Mouse (Mus musculus): ENCODE data around the gene Dock2. TPM values are rescaled to one million over a fixed set of nuclear protein-coding genes. Genes with fewer than 3 reads are reported as not detected.
A peak's percentile ranks its signal among the peaks of the same experiment; 100 is the strongest.

Dock2 gene
- polyA plus RNA-seq, 1 experiment from 2014 or later: 0.52 TPM

DNA sequence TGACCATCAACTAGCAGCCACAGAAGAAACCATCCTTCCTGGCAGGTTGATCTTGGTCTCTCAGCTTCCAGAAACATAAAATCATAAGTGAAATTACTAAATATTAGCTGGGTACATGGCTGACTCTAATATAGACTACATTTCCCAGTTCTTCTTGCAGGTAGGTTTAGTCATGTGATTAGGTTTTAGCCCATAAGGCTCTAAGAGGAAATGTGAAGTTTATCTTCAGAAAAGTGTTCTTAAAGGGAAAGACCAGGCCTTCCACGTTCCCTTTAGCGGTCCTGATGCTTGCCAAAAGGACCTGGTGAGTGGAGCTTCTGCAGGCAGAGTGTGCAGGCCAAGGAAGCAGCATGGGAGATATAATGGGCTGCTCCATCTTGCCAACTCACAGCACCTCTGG lies 2.9 kb downstream of the Dock2 start:
- Histone ChIP-seq H3K9me3 (no peaks in the 10 kb centered on the region), H3K4me1 (replicated peaks) (0 out of 2 replicates have a peak, but pooled peaks cover 7% of the 10 kb centered on the region), H3K27ac (no peak overlapping the region), H3K27me3 (ENCODE audit: insufficient read depth, poor library complexity, severe bottlenecking) (no peaks in the 10 kb centered on the region), H3K4me3 (no peak overlapping the region), H3K36me3 (no peaks in the 10 kb centered on the region)
- 80% methylated on average over 2 of the region's 2 CpGs for WGBS
- no peak for DNase-seq (ENCODE audit: low spot score)

DNA sequence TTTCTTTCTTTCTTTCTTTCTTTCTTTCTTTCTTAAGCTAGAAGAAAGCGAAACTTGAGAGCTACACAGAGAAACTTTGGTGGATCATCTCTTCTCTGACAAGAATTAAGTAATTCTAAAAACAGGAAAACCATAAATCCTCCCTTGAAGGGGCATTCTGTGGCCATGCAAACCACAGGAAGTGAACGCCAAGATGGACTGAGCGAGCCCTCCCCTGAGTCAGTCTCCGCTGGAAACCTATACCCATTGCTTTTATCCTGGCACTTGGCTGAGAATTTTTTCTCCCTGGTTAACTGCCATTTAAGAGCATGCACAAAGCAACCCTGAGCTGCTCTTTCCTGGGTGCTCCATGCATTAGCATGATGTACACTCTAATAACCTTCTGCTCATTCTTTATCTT lies 3.7 kb downstream of the Dock2 start:
- no peak overlapping the region for H3K27ac ChIP-seq
- no peaks in the 10 kb centered on the region for H3K9me3 ChIP-seq
- no peaks in the 10 kb centered on the region for H3K27me3 ChIP-seq (ENCODE audit: insufficient read depth, poor library complexity, severe bottlenecking)
- 87% methylated on average over 4 of the region's 4 CpGs for WGBS
- no peak overlapping the region for H3K4me3 ChIP-seq
- no peaks in the 10 kb centered on the region for H3K36me3 ChIP-seq
- DNase-seq (ENCODE audit: low spot score): no peak
- H3K4me1 ChIP-seq (replicated peaks): 0 out of 2 replicates have a peak, but pooled peaks cover 7% of the 10 kb centered on the region

DNA sequence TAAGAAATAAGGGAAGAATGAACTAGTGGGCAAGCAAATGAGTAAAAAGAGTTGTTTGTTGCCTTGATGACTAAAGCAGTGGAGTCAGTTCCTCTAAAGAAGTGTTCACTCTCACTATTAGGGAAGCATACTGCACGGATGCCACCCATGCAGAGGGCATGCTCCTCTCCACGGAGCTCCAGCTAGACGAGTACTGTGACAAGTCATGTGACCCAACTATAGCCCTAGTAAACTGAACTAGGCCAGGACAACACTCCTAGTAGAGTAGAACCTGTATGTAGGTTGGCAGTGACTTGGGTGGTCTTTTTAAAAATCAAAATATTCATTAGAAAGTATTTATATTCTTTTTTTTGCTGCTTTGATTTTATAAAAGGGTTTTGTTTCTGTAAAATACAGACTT lies 5.3 kb downstream of the Dock2 start:
- H3K27me3 ChIP-seq (ENCODE audit: insufficient read depth, poor library complexity, severe bottlenecking): no peaks in the 10 kb centered on the region
- no peak for DNase-seq (ENCODE audit: low spot score)
- H3K27ac ChIP-seq: no peak overlapping the region
- H3K36me3 ChIP-seq: no peaks in the 10 kb centered on the region
- no peaks in the 10 kb centered on the region for H3K9me3 ChIP-seq
- no peak overlapping the region for H3K4me3 ChIP-seq
- 0 out of 2 replicates have a peak, but pooled peaks cover 12% of the 10 kb centered on the region for H3K4me1 ChIP-seq (replicated peaks)
- WGBS: 82% methylated on average over 3 of the region's 3 CpGs

DNA sequence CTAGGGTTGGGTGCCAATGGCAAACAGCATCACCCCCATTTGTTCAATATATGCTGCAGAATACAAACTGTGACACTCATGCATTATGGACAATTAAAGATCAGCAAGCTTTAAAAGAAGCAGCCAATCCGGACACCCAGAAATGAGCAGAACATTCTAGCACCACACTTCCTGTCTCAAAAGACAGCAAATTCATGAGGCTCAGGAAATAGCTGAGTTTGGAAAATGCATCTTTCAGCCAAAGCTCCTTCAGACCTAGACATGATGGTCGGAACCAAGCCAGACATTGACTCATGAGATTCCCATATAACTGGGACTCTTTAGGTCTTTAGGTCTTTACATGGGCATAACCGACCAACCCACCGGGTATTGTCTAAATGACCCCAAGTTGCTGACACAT lies 6.2 kb downstream of the Dock2 start:
- Histone ChIP-seq H3K27ac (no peak overlapping the region), H3K4me1 (replicated peaks) (0 out of 2 replicates have a peak, but pooled peaks cover 12% of the 10 kb centered on the region), H3K27me3 (ENCODE audit: insufficient read depth, poor library complexity, severe bottlenecking) (no peaks in the 10 kb centered on the region), H3K36me3 (no peaks in the 10 kb centered on the region), H3K4me3 (no peak overlapping the region), H3K9me3 (no peaks in the 10 kb centered on the region)
- DNase-seq (ENCODE audit: low spot score): no peak
- WGBS: 93% methylated on average over 4 of the region's 4 CpGs

DNA sequence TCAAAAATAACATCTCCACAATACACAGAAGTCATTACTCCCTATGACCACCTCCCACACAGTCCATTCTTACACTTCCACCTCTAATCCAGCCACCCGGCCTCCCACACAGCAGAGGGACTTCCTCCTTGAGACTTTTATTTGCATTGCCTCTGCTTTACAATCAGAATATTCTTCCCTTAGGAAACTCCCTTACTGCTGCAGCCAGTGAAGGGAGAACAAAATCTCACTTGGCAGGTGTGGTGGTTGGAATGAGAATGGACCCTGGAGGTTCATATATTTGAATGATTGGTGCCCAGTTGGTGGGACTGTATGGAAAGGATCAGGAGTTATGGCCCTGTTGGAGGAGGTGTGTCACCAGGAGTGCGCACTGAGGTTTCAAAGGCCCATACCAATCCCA lies 7.6 kb downstream of the Dock2 start:
- Histone ChIP-seq H3K27ac (no peak overlapping the region), H3K36me3 (no peaks in the 10 kb centered on the region), H3K4me3 (no peak overlapping the region), H3K4me1 (replicated peaks) (peaks cover 19% of the 10 kb centered on the region), H3K27me3 (ENCODE audit: insufficient read depth, poor library complexity, severe bottlenecking) (no peaks in the 10 kb centered on the region), H3K9me3 (no peaks in the 10 kb centered on the region)
- DNase-seq (ENCODE audit: low spot score): no peak
- WGBS: 85% methylated on average over 2 of the region's 2 CpGs

DNA sequence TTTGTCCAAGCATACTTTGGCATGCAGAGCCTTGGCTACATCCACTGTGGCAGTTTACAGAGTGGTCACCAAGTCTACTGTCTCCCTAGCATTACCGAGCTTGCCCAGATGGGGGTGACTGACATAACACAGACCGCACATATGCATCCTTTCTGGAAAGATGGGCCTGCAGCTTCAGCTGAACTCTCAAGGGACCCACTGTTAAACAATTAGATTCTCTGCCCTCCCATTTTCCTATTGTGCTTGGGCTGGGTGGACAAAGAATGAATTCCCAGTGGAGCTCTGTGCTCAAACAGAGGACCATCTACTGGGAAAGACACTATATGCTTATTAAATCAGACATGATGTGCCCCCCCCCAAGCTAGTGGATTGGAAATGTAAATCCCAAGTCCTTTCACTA lies 9.1 kb downstream of the Dock2 start:
- no peak overlapping the region for H3K4me3 ChIP-seq
- no peak overlapping the region for H3K27ac ChIP-seq
- H3K4me1 ChIP-seq (replicated peaks): peaks cover 27% of the 10 kb centered on the region
- peak; percentile 18 for DNase-seq (ENCODE audit: low spot score)
- no peaks in the 10 kb centered on the region for H3K9me3 ChIP-seq
- no peaks in the 10 kb centered on the region for H3K27me3 ChIP-seq (ENCODE audit: insufficient read depth, poor library complexity, severe bottlenecking)
- no peaks in the 10 kb centered on the region for H3K36me3 ChIP-seq
- 69% methylated on average over 2 of the region's 2 CpGs for WGBS

DNA sequence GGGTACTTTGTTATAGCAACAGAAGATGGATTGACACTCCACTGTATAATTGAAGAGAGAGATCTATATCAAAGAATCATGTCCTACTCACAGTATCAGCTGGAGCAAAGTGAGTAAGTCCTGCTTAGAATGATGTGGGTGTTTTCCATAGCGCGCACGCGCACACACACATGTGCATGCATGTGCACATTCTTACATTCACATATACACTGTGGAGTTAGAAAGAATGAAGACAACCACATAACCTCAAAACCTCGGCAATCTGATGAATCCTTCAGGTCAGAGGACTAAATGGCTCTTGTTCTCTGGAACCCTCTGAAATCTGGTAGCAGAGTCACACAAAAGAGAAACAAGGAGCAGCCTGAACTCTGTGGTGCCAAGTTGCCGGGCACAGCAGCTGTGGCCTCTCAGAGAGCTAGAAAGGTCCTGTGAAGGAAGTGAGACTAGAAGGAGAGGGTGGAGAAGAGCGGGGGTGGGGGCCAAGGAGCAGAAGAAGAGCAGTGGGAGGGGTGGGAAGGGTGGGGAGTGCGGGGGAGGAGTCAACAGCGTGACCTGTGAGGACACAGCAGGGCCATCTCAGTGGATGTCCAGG lies 10.3 kb downstream of the Dock2 start:
- no peak for DNase-seq (ENCODE audit: low spot score)
- Histone ChIP-seq H3K4me1 (replicated peaks) (peaks cover 27% of the 10 kb centered on the region), H3K27ac (no peak overlapping the region), H3K27me3 (ENCODE audit: insufficient read depth, poor library complexity, severe bottlenecking) (no peaks in the 10 kb centered on the region; the same call in 1 of the 2 replicates), H3K9me3 (no peaks in the 10 kb centered on the region), H3K36me3 (no peaks in the 10 kb centered on the region), H3K4me3 (no peak overlapping the region)
- WGBS: 90% methylated on average over 9 of the region's 9 CpGs

DNA sequence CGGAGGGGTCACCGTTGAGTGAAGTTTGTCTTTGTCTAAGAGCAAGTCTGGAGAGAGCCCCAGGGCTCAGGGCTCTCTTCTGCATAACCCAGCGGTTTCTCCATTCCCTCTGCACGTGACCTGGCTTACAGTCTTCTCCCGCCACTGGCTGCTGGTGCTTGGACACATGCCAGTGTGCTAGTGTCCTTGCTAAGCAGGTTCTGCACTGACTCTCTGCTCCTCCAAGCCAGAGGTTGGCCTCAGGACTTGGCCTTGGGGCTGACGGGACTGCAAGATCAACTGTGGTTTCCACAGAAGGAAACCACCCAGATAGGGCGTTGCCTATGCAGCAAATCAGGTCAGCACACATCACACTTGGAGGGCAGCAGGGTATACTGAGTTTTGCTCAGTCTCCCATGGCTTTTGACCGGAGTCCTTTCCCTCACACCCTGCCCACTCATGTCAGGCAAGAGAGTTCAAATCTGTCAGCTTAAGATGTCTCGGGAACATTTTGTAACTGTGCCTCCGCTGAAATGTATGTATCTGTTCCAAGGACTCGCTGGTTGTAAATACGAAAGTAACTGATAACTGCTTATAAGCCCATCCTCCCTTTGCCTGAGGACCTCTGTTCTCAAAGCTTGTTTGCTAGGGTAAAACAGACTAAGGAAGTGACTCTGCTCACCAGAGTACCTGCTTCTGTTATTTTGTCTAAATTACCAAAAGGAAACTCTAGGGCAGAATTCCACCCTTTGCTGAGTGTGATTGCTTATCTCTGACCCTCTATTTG lies 12.3 kb downstream of the Dock2 start:
- WGBS: 56% methylated on average over 12 of the region's 12 CpGs
- Histone ChIP-seq H3K36me3 (no peaks in the 10 kb centered on the region), H3K4me3 (no peak overlapping the region), H3K9me3 (no peaks in the 10 kb centered on the region), H3K27me3 (ENCODE audit: insufficient read depth, poor library complexity, severe bottlenecking) (no peaks in the 10 kb centered on the region; the same call in 1 of the 2 replicates), H3K4me1 (replicated peaks) (peaks cover 21% of the 10 kb centered on the region), H3K27ac (peak overlapping the region; percentile 68; the same call in 1 of the 2 replicates)
- DNase-seq (ENCODE audit: low spot score): peak; percentile 49

DNA sequence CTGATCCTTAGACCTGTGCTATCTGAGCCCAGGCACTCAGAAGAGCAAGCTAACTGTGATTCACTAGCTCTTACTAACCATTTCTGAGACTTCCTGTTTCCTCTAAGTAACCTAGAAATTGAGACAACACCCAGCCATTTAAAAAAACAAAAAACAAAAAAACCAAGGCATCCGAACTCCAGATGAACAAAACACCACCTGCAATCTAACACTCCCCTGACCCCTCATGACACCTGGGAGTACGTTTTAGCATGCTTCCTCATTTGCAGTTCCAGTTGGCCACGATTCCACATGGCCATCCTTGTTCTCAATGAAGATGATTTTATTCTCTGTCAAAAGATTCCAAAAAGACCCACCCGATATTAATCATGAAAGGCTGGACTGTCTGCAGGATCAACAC lies 13.0 kb downstream of the Dock2 start:
- H3K4me3 ChIP-seq: no peak overlapping the region
- peak overlapping the region; percentile 68; the same call in 1 of the 2 replicates for H3K27ac ChIP-seq
- no peak for DNase-seq (ENCODE audit: low spot score)
- H3K9me3 ChIP-seq: peaks cover 5% of the 10 kb centered on the region; the same call in 1 of the 2 replicates
- no peaks in the 10 kb centered on the region for H3K36me3 ChIP-seq
- H3K4me1 ChIP-seq (replicated peaks): peaks cover 20% of the 10 kb centered on the region
- no peaks in the 10 kb centered on the region; the same call in 1 of the 2 replicates for H3K27me3 ChIP-seq (ENCODE audit: insufficient read depth, poor library complexity, severe bottlenecking)
- 57% methylated on average over 4 of the region's 4 CpGs for WGBS

DNA sequence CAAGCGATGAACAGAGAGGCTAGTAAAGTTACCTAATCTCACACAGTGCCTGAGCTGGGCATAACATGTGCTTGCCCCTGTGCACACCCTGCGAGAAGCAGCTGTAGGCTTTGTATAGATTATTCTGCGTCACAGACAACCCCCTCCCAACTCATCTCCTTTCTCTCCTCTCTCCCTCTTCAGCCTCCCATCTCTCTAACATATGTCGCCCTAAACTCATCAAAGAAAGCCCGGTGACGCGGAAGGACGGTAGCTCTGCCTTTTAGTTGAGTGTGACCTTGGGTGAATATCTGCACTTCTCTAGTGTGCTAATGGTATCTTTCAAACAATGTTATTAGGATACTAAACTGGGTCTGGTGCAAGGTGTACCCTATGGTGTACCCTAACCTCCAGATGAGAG lies 13.7 kb downstream of the Dock2 start:
- no peak for DNase-seq (ENCODE audit: low spot score)
- H3K4me1 ChIP-seq (replicated peaks): peaks cover 20% of the 10 kb centered on the region
- H3K9me3 ChIP-seq: peaks cover 6% of the 10 kb centered on the region; the same call in 1 of the 2 replicates
- H3K36me3 ChIP-seq: no peaks in the 10 kb centered on the region
- H3K27me3 ChIP-seq (ENCODE audit: insufficient read depth, poor library complexity, severe bottlenecking): no peaks in the 10 kb centered on the region; the same call in 1 of the 2 replicates
- 82% methylated on average over 8 of the region's 8 CpGs for WGBS
- H3K27ac ChIP-seq: no peak overlapping the region
- H3K4me3 ChIP-seq: no peak overlapping the region

DNA sequence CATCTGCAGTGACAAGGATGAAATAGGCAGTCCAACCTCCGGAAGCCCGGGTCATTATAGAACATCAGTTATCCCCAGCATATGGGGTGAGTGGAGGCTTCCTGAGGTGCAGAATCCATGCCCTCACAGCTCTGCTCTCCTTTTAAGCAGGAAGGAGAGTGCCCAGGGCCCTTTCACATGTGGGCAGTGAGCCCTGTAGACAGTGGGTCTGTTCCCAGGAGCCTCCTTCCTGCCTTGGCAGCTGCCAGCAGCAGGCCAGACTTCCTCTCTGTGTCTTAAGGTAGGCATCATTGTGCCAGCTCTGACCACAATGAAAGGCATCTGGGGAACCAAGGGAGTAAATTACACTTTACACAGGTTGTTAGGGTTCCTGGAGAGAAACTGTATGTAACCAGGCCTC lies 14.3 kb downstream of the Dock2 start:
- DNase-seq (ENCODE audit: low spot score): no peak
- 0 out of 2 replicates have a peak overlapping the region, but pooled peaks have one; percentile 1 for H3K27ac ChIP-seq
- H3K36me3 ChIP-seq: no peaks in the 10 kb centered on the region
- no peak overlapping the region for H3K4me3 ChIP-seq
- peaks cover 17% of the 10 kb centered on the region for H3K4me1 ChIP-seq (replicated peaks)
- no peaks in the 10 kb centered on the region; the same call in 1 of the 2 replicates for H3K27me3 ChIP-seq (ENCODE audit: insufficient read depth, poor library complexity, severe bottlenecking)
- peaks cover 6% of the 10 kb centered on the region; the same call in 1 of the 2 replicates for H3K9me3 ChIP-seq
- 89% methylated on average over 2 of the region's 2 CpGs for WGBS

DNA sequence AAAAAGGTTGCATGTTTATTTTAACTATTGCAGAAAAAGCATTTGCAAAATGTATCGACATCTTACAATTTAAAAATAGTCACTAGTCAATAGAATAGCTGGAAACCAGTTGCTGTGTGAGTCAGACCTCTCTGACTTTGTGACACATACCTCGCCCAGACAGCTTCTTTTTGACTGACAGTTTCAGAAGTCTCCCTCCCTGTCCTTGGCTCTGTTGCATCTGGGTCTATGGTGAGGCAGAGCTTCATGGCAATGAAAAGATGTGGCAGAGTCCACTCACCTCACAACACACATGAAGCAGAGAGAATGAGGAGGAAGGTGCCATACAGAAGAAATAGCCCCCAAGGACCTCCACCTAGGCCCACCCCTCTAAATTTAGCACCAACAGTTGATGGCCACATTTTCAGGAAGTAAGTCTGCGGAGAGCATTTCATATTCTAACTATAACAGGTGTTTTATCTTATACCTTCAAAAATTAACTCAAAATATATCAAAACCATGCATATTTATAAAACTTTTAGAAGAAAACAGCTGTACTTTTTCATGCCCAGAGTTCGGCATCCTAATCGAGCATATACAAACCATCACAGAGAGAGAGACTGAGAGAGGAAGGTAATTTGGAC lies 19.8 kb downstream of the Dock2 start:
- Histone ChIP-seq H3K4me3 (no peak overlapping the region), H3K36me3 (no peaks in the 10 kb centered on the region), H3K4me1 (replicated peaks) (no peaks in the 10 kb centered on the region), H3K27me3 (ENCODE audit: insufficient read depth, poor library complexity, severe bottlenecking) (no peaks in the 10 kb centered on the region), H3K9me3 (peaks cover 6% of the 10 kb centered on the region; the same call in 1 of the 2 replicates), H3K27ac (no peak overlapping the region)
- no peak for DNase-seq (ENCODE audit: low spot score)
- 84% methylated on average over 5 of the region's 5 CpGs for WGBS

Data from hindbrain, embryonic 10.5 days (tissue).